Mouse (Mus musculus): ENCODE data around the gene Tmem274.

Gene Tmem274

DNA sequence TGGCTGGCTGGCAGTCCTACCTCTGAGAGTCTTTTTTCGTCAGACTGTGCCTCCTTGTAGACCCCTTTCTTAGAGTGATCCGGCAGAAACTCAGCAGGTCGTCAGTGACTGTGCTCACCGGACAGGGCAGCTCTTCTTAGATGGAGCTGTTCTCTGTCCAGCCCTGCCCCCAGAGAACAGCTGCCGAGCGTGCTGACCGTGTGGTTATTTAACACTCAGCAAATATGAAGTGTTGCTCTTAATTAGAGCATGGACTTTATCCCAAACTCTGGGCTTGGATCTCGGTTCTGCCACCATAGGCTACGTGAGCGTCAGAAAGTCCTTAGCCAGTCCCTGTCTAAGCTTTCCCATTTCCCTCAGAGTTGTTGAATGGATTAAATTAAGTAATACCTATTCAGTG is 44.1 kb downstream of the Tmem274 start:
- no peak for DNase-seq (ENCODE audit: extremely low read depth, low read depth)

GRCm38 (mm10) chr4:149523961-149524360 is 46.8 kb downstream of the Tmem274 start:
- DNase-seq (ENCODE audit: extremely low read depth, low read depth), result no peak

GRCm38 (mm10) chr4:149525170-149525569 is 48.0 kb downstream of the Tmem274 start:
- DNase-seq (ENCODE audit: extremely low read depth, low read depth), result no peak

DNA sequence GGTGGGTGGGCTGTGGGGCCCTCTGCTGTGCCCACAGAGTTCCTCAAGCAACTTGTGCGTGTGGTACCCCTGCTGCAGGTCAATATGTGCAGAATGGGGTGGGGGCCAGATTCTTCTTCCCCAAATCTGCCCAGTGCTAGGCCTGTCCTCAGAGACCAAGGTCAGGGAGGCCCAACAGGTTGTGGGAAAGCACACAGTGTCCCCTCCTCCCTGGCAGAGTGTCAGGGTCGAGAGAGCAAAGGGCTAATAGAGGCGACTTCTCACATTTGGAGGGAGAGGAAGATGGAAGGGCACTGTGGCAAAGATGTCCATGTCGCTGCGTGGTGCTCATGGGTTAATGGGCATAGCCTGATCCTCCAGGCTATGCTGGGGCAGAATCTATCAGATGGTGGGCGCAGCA is 48.6 kb downstream of the Tmem274 start:
- DNase-seq (ENCODE audit: extremely low read depth, low read depth), result no peak

DNA sequence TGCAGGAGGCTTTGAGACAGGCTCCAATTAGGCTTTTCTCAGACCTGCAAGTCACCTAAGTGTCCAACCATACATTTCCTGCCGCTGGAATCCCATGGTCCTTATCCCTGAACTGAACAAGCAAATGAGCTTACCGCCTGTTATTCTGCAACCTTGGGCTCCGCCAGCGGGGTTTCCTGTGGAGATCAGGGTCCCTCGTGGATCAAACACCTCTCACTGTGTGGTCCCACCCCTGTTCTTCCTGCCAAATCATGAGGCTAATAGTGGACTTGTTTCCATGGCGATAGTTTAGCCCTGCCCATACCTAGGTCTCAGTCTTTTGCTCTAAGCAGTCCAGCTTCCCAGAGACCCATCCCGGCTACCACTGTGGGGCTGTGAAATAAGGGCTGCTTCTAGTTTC is 49.2 kb downstream of the Tmem274 start:
- no peak for DNase-seq (ENCODE audit: extremely low read depth, low read depth)

GRCm38 (mm10) chr4:149527621-149528354 is 50.6 kb downstream of the Tmem274 start:
- DNase-seq (ENCODE audit: extremely low read depth, low read depth), result no peak

GRCm38 (mm10) chr4:149529691-149530090 is 52.5 kb downstream of the Tmem274 start:
- DNase-seq (ENCODE audit: extremely low read depth, low read depth), result no peak

Data from MEL-GATA-1-ER (cell line).